Comparison of ENCODE assay signal across 10 mouse cellular contexts in the genomic region with DNA sequence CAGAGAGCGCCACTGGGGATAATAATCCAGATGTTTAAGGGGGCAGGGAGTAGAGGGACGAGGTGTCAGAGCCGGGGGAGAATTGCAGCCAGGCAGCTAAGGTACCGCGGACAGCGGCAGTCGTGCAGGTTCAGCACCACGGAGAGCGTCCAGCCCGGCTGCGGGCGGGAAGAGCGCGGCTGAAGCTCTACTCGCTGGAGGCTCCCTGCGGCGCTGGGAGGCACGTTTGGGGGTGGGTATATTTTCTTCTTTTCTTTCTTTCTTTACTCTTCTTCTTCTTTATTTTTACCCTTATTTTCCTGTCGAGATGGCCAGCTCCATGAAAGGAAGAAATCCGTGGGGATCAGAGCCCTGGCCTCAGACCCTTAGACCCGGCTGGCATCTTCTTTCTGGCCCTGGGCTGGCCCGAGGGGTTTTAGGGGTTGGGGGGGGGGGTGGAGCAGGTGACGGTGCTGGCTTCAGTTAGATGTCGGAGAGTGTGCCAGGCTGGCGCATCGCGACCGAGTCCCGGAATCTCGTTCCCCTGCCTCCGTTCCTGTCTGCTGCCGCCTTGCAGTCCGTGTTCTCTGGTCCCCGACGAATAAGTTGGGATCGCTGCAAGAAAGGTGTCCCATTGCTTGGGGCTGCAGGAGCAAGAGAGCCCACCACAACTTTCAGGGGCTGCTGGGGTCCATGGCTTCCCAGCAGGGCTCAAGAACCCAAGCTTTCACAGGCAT. TPM values are rescaled to one million over a fixed set of nuclear protein-coding genes. Genes with fewer than 3 reads are reported as not detected.
DNase-seq lines count a peak whose midpoint lies in the region; ATAC-seq and TF ChIP-seq lines count a peak whose summit lies in the region.
"Had no signal": no experiment of that assay in that cellular context is flagged by ENCODE, and none has a peak within 500 bp of the region (broad histone marks: within the 10 kb centered on the region; RNA-seq: fewer than 3 reads in every experiment).

A gene (minus strand): TSS at position 391 of the 716 bp plus-strand sequence.

- no peak within 1 kb of the TSS for H3K27ac ChIP-seq in ES-Bruce4 (ENCODE audit: insufficient read depth, low read length)
- H3K27ac ChIP-seq in forebrain, embryonic 10.5 days, result no peak within 1 kb of the TSS
- H3K27ac ChIP-seq: stomach, embryonic 15.5 days had no signal

- H3K36me3 ChIP-seq in ES-Bruce4 (ENCODE audit: control insufficient read depth, insufficient read depth, low read length, poor library complexity, severe bottlenecking), result no peaks in the 10 kb centered on the region
- H3K36me3 ChIP-seq in forebrain, embryonic 10.5 days (replicated peaks), result no peaks in the 10 kb centered on the region
- H3K36me3 ChIP-seq: stomach, embryonic 15.5 days had no signal

- no peak for TF ChIP-seq CTCF in ES-Bruce4 (IDR thresholded peaks at IDR 0.05; ENCODE audit: low read depth, low read length)

- H3K4me3 ChIP-seq in ES-Bruce4 (ENCODE audit: low read depth, low read length), result peak within 1 kb of the TSS; percentile 17
- peak within 1 kb of the TSS; percentile 34 for H3K4me3 ChIP-seq in forebrain, embryonic 10.5 days
- H3K4me3 ChIP-seq: stomach, embryonic 15.5 days had no signal

- H3K4me1 ChIP-seq in ES-Bruce4 (ENCODE audit: control insufficient read depth, insufficient read depth, low read length), result no peaks in the 10 kb centered on the region
- H3K4me1 ChIP-seq in forebrain, embryonic 10.5 days, result peaks cover 17% of the 10 kb centered on the region
- H3K4me1 ChIP-seq: stomach, embryonic 15.5 days had no signal

- TF ChIP-seq POLR2A in ES-Bruce4 (IDR thresholded peaks at IDR 0.05; ENCODE audit: insufficient read depth, low read length), result no peak

- intact Hi-C loops in heart, postnatal 14 days (cut with DNase I), result no loop called here

- 1% methylated on average over 36 of the region's 36 CpGs for WGBS in forebrain, embryonic 10.5 days

- peak; percentile 86 for DNase-seq in adrenal gland, postnatal 14 days
- peak; percentile 78 for DNase-seq in forebrain, embryonic 10.5 days (ENCODE audit: extremely low spot score, low spot score)
- peak; percentile 86 to 91 for DNase-seq in heart, postnatal 14 days
- DNase-seq in kidney, postnatal 36 days, result peak; percentile 49 to 86
- DNase-seq in lung, postnatal 25 days (ENCODE audit: low spot score), result peak; percentile 43
- peak; percentile 35 for DNase-seq in right cerebral cortex, postnatal 14 days

- no peaks in the 10 kb centered on the region for H3K27me3 ChIP-seq in ES-Bruce4 (ENCODE audit: control insufficient read depth, insufficient read depth, low read length, poor library complexity, severe bottlenecking)
- H3K27me3 ChIP-seq in forebrain, embryonic 10.5 days (ENCODE audit: poor library complexity, severe bottlenecking), result peaks cover 72% of the 10 kb centered on the region

- 0 out of 2 replicates have a peak, but pooled peaks have one; percentile 15 for TF ChIP-seq EP300 in ES-Bruce4 (IDR thresholded peaks at IDR 0.05; ENCODE audit: insufficient read depth, low read depth, low read length)

- no peak within 1 kb of the TSS for H3K9ac ChIP-seq in ES-Bruce4 (ENCODE audit: low read depth, poor library complexity, severe bottlenecking)
- H3K9ac ChIP-seq: stomach, embryonic 15.5 days had no signal

- ATAC-seq in monocyte, adult 5-6 weeks (replicated peaks; ENCODE audit: insufficient number of reproducible peaks, low FRiP score, low TSS enrichment, poor library complexity, severe bottlenecking), result no peak

- H3K9me3 ChIP-seq in ES-Bruce4 (replicated peaks; ENCODE audit: control insufficient read depth, insufficient read depth, low read length, poor library complexity, severe bottlenecking), result no peaks in the 10 kb centered on the region
- H3K9me3 ChIP-seq in forebrain, embryonic 10.5 days, result no peaks in the 10 kb centered on the region
- H3K9me3 ChIP-seq: stomach, embryonic 15.5 days had no signal

RNA-seq across cellular contexts. Expression of the gene that starts here (rescaled TPM):
- polyA plus RNA-seq in ES-Bruce4 (2011; ENCODE audit: insufficient read depth, insufficient read length, low read depth, missing spikeins), result not detected in 2 replicates
- total RNA-seq in adrenal gland, postnatal 14 days (2021), result not detected in 2 replicates
- polyA plus RNA-seq in forebrain, embryonic 10.5 days (2016; fragmentation: Nextera tagmentation; extraction: Ambion mirVana), result not detected in 2 replicates
- not detected for total RNA-seq in heart, postnatal 14 days (2021)
- total RNA-seq in monocyte, adult 5-6 weeks (2017), result not detected in 3 replicates
- polyA plus RNA-seq: gonadal fat pad, adult 2 months; stomach, embryonic 15.5 days had no signal

Comparison
In these comparisons a context has a peak if more than half of its experiments do, and no peak if none do; other contexts are left out.
1. Peak in DNase-seq in adrenal gland, postnatal 14 days; RNA of the gene not detected or under 1 TPM.
2. Peak in DNase-seq and H3K4me3 ChIP-seq in forebrain, embryonic 10.5 days; RNA of the gene not detected or under 1 TPM.
3. Peak in DNase-seq in heart, postnatal 14 days; RNA of the gene not detected or under 1 TPM.
4. DNase-seq: peak in every context shown above with its lines; median percentile 88 in heart, postnatal 14 days; 86 in adrenal gland, postnatal 14 days; 78 in forebrain, embryonic 10.5 days; 68 in kidney, postnatal 36 days; 43 in lung, postnatal 25 days; 35 in right cerebral cortex, postnatal 14 days.